Mouse (Mus musculus) granulocyte monocyte progenitor cell, adult 5-6 weeks (primary cell): ENCODE results near the gene Asah2. TPM values are rescaled to one million over a fixed set of nuclear protein-coding genes. Genes with fewer than 3 reads are reported as not detected.

Experiments used
- ATAC-seq: replicated peaks from 2 replicates; pipeline ENCODE4 v1.8.0; 2016; ENCODE audit warnings: mild to moderate bottlenecking, moderate TSS enrichment, inconsistent platforms; ENCODE audit not compliant: poor library complexity, severe bottlenecking
- total RNA-seq, 2 experiments: library from RNA; stranded (forward) in 1 of 2; stranded (reverse) in 1 of 2; fragments of 200-712, 200-1000 nt in 1 of 2; fragments of >200 nt in 1 of 2; fragmentation: Nextera tagmentation in 1 of 2; gene quantifications; 2 replicates each; pipeline ENCODE4 v1.2.3; 2014 to 2017

Gene Asah2
- total RNA-seq, 2 experiments from 2014 or later: 6.1 to 8.0 TPM

DNA sequence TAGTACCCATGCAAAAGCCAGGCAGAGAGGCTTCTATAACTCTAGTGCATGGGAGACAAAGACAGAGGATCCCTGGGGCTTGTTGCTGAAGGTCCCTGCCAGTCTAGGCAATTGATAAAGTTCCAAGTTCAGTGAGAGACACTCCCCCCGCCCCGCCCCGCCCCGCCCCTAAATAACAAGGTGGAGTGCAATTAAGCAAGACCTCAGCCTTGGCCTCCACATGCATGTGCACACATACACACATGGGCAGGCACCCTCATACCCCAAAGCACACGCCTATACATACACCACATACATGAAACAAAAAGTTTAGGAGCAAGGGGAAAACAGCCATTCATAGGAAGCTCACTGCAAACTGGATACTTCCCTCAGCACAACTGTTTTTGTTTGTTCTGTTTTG is 90.0 kb downstream of the Asah2 start:
- no peak for ATAC-seq

DNA sequence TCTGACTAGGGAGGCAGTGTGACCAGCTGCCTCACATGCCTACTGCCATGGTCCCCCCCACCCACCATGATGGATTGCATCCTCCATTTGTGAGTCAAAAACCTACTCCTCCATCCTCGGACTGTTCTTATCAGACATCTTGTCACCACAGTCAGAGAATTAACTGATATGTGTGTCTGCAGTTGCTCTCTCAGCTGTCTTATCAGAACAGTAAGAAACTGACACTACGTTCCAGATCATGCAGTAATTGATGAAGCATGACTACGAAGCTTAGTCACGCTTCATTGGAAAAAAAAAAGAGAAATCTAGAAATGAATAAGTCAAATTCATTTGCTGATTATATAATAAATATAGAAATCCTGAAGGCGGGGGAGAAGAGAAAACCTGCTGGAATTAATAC is 105.4 kb downstream of the Asah2 start:
- no peak for ATAC-seq

- ATAC-seq: no peak
Observed at GRCm38 (mm10) chr19:31996916-31997315, 111.1 kb downstream of the Asah2 start.

- peak; percentile 30; the same call in 1 of the 2 replicates for ATAC-seq
Observed at GRCm38 (mm10) chr19:31991057-31991456, 117.0 kb downstream of the Asah2 start.

GRCm38 (mm10) chr19:31975882-31976281 is 132.1 kb downstream of the Asah2 start:
- peak; percentile 66 for ATAC-seq

DNA sequence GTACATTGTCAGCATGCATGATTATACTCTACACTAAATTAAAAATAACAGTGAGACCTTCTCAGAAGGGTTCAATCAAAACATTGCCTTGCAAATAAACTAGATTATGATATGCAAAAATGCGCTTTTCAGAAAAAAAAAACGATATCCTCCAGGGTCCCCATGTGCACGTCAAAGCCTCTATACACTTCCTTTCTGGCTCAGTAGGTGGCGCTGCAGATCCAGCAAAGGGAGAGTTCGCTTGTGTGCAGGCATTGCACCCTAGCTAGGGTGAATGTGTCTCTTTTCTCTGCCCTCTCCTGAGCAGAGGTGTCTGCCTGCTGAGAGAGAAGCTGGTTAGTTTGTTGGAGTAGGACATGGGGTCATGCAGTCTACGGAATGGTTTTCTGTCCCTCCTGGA is 136.0 kb downstream of the Asah2 start:
- peak; percentile 83 for ATAC-seq

DNA sequence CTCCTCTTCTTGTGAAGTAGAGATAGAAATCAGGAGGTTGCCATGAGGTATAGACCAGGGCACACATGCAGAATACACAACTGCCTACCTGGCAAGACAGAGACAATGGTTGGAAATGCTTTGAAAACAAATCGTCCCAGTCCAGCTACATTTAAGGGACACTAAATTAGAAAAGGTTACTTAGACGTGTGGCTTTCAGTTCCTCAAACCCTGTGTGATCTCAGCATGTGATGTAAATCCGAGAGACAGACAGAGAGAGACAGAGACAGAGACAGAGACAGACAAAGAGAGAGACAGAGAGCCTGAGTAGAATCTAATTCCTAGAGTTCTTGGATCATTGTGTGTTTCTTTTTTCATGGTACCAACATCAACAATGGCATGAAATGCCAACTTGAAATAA is 136.6 kb downstream of the Asah2 start:
- peak; percentile 54 for ATAC-seq

GRCm38 (mm10) chr19:31967933-31968532 is 140.0 kb downstream of the Asah2 start:
- ATAC-seq: peak; percentile 40

DNA sequence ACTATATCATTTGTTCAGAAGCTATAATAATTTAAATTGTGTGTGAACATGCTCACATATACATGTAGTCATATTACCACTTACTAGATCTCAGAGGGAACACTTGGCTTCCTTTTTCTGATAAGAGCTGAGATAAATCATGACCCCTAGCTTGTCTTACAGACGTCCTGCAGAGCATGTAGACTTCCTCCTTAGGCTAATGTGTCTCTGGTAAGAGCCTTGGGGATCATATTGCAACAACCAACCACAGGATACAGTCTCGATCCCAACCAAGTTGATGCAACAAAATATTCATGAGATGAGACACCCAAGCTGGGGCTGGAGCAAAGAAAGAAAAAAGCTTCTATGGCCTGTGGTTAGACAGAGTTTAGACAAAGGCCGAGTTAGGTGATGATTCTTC is 144.9 kb downstream of the Asah2 start:
- peak; percentile 96 for ATAC-seq

- peak; percentile 52 for ATAC-seq
Observed at GRCm38 (mm10) chr19:31960434-31960833, 147.6 kb downstream of the Asah2 start.

DNA sequence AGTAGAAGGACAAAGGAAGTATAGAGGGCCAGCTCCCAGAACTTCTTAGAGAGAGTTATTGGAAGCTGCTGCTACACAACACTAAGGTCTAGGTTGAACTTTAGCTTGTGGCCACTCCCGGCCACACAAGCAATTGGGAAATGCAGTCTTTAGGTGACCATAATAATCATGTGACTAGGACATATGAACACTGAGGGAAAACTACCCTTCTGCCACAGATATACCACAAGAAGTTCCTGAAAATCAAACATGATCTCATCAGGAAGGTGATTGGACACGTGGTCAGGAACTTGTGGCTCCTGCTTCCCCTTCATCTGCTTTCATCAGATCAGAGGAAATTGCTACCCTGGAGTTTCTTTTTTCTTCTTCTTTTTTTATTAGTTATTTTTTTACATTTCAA is 151.7 kb downstream of the Asah2 start:
- peak; percentile 95 for ATAC-seq

GRCm38 (mm10) chr19:31954696-31955095 is 153.3 kb downstream of the Asah2 start:
- ATAC-seq: no peak

GRCm38 (mm10) chr19:31954267-31954666 is 153.7 kb downstream of the Asah2 start:
- ATAC-seq: no peak

- no peak for ATAC-seq
Observed at GRCm38 (mm10) chr19:31953799-31954198, 154.2 kb downstream of the Asah2 start.

DNA sequence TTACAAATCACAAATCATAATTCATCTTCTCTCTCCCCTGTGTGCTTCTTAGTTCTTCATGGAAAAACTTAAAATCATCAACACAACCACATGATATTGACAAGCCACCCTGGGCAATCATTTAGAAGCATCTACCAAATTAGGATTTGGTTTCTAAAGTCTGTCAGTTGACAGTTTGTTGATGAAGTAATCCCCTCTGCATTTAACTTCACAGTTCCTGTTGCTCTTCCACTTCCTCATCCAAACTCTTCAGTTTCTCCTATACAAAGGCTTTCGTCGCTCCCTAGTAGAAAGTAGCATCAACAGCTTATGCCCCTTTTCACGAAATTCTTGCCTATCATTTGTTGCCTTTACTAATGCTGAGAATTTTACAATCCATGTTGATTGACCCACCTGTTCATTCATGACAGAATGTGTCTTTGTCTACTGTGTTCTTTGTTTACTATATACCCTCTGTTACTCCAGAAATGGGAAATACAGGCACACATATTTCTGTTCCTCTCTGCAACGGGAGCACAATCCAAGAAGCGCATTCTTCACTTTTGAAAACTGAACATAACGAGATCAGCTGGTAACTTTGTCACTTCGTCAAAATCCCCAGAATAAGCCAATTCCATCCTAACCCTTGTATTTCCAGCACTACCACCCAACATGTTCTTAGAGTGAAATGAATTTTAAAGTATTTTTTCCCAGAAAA is 157.1 kb downstream of the Asah2 start:
- ATAC-seq: peak; percentile 90

Other genes with a start within 250 kb of the Asah2 start
- not detected in 2 replicates for gene A1cf, start 239.4 kb downstream of the Asah2 start, total RNA-seq (2014; fragmentation: Nextera tagmentation)
- gene A1cf, start 239.4 kb downstream of the Asah2 start, total RNA-seq (2017): not detected in 2 replicates